Mouse (Mus musculus): Measurements from ENCODE around the gene Vmn1r64.
"Not testable (repeated sequence)": the region's sequence is repeated elsewhere in the genome, so short reads cannot be mapped to it uniquely, and the experiment has no call there.

Gene Vmn1r64

DNA sequence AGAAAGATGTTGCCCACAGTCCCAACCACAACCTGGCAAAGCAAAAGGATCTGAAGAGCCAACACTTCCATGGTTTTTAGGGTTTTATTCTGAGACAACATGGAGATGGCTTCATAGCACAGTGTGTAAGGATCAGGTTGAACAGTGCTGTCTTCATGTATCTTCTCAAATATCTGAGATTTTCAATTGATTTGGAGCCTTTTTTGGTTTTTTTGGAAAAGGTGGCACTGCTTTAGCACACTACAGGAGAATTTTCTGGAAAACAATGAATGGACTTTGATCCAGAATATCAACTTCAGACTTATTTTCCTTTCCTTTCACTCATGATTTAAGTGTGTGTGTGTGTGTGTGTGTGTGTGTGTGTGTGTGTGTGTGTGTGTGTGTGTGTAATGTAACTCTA lies at the start of gene Vmn1r64:
Gene Vmn1r64, minus strand, starts transcription at position 101 of the 400 bp plus-strand sequence.
- DNase-seq: no peak

DNA sequence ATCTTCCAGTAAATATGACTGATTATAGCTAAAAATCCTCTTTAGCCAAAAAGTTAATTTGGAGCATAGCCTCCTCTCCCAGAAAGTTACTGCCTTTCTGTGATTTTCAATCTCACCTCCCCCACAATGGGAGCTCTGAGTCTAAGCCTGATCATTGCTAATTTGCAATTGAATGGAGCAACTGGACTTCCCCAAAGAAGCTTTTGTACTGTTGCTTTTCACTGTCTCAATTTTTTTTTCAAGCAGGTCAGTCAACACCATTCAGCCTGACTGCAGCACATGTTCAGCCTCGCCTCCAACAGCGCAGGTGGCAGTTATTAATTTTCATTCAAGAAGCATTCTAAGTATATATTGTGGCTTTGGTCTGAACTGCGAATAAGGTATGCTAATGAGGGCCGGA lies 14.9 kb upstream of the Vmn1r64 start:
- DNase-seq: no peak

DNA sequence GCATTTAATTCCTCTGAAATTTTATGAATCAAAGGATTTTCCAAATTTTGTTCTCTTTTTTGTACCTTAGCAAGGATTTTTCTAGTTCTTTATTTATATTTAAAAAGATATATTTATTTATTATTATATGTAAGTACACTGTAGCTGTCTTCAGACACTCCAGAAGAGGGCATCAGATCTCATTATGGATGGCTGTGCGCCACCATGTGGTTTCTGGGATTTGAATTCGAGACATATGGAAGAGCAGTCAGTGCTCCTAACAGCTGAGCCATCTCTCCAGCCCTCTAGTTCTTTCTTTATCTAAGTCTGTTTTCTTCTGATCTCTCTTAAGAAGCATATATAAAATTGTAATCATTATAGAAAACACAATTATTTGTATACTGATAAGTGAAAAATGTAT lies 12.9 kb upstream of the Vmn1r64 start:
- DNase-seq: not testable (repeated sequence)

Measured in right cerebral cortex, postnatal 14 days (tissue).